ENCODE assay signal across 8 mouse cellular contexts in genomic region chr10:61451463-61451930, GRCm38 (mm10). TPM values are rescaled to one million over a fixed set of nuclear protein-coding genes. Genes with fewer than 3 reads are reported as not detected.
A peak's percentile ranks its signal among the peaks of the same experiment; 100 is the strongest.
DNase-seq lines count a peak whose midpoint lies in the region; ATAC-seq and TF ChIP-seq lines count a peak whose summit lies in the region.

No protein-coding gene starts in this region.

- 0 out of 2 replicates have a peak, but pooled peaks cover 5% of the 10 kb centered on the region for H3K9me3 ChIP-seq in heart, embryonic 13.5 days
- no peaks in the 10 kb centered on the region for H3K9me3 ChIP-seq in kidney, postnatal 0 days (replicated peaks; ENCODE audit: low read length)

- ATAC-seq in common myeloid progenitor, adult 5-6 weeks (replicated peaks; ENCODE audit: low read depth, poor library complexity, severe bottlenecking): peak; percentile 57
- ATAC-seq in heart, embryonic 13.5 days (ENCODE audit: extremely low read depth, insufficient number of reproducible peaks, low FRiP score, low TSS enrichment): no peak
- ATAC-seq in kidney, postnatal 0 days (replicated peaks; ENCODE audit: low FRiP score, low read depth): no peak

- peak overlapping the region; percentile 97 for H3K9ac ChIP-seq in heart, embryonic 13.5 days
- H3K9ac ChIP-seq in kidney, postnatal 0 days (ENCODE audit: low read depth, low read length): peak overlapping the region; percentile 93

- H3K27ac ChIP-seq in gastrocnemius, adult 2 months: peak overlapping the region; percentile 95
- H3K27ac ChIP-seq in heart, embryonic 13.5 days (replicated peaks): peak overlapping the region; percentile 84
- peak overlapping the region; percentile 90 for H3K27ac ChIP-seq in kidney, postnatal 0 days
- peak overlapping the region; percentile 80 for H3K27ac ChIP-seq in small intestine, adult 2 months (ENCODE audit: insufficient read depth, low read depth, low read length)

- no peak for TF ChIP-seq POLR2A in small intestine, adult 2 months (IDR thresholded peaks at IDR 0.05; ENCODE audit: low read depth, low read length)

- H3K4me1 ChIP-seq in heart, embryonic 13.5 days: peaks cover 51% of the 10 kb centered on the region
- peaks cover 12% of the 10 kb centered on the region; the same call in 1 of the 2 replicates for H3K4me1 ChIP-seq in kidney, postnatal 0 days (replicated peaks; ENCODE audit: insufficient read depth, low read length)
- peaks cover 20% of the 10 kb centered on the region for H3K4me1 ChIP-seq in small intestine, adult 2 months (ENCODE audit: control insufficient read depth, insufficient read depth, insufficient read length, low read length)

- peaks cover 33% of the 10 kb centered on the region for H3K36me3 ChIP-seq in heart, embryonic 13.5 days
- H3K36me3 ChIP-seq in kidney, postnatal 0 days (ENCODE audit: insufficient read depth, low read length): no peaks in the 10 kb centered on the region
- H3K36me3 ChIP-seq in small intestine, adult 2 months (ENCODE audit: control insufficient read depth, insufficient read depth, low read length): peaks cover 16% of the 10 kb centered on the region

- peak overlapping the region; percentile 95 for H3K4me2 ChIP-seq in heart, embryonic 13.5 days
- H3K4me2 ChIP-seq in kidney, postnatal 0 days (ENCODE audit: low read length): peak overlapping the region; percentile 78

- intact Hi-C loops in gastrocnemius, adult 2 months (cut with DNase I): no loop called here

- peak overlapping the region; percentile 85 for H3K4me3 ChIP-seq in gastrocnemius, adult 2 months
- H3K4me3 ChIP-seq in heart, embryonic 13.5 days: peak overlapping the region; percentile 99
- H3K4me3 ChIP-seq in kidney, postnatal 0 days (replicated peaks; ENCODE audit: low read depth, low read length): peak overlapping the region; percentile 97
- H3K4me3 ChIP-seq in small intestine, adult 2 months (ENCODE audit: low read depth, low read length): peak overlapping the region; percentile 98

- no peaks in the 10 kb centered on the region for H3K27me3 ChIP-seq in heart, embryonic 13.5 days (replicated peaks)
- no peaks in the 10 kb centered on the region for H3K27me3 ChIP-seq in kidney, postnatal 0 days (ENCODE audit: insufficient read depth, low read length)
- no peaks in the 10 kb centered on the region for H3K27me3 ChIP-seq in small intestine, adult 2 months (ENCODE audit: control insufficient read depth, insufficient read depth, low read length)

- WGBS in heart, embryonic 13.5 days: 3% methylated on average over 8 of the region's 8 CpGs
- 2% methylated on average over 8 of the region's 8 CpGs for WGBS in kidney, postnatal 0 days
- WGBS in small intestine, adult 2 months: 1% methylated on average over 8 of the region's 8 CpGs

- no peak for TF ChIP-seq CTCF in gastrocnemius, adult 2 months (IDR thresholded peaks at IDR 0.05)
- no peak for TF ChIP-seq CTCF in kidney, postnatal 0 days (IDR thresholded peaks at IDR 0.05; ENCODE audit: low read depth)
- no peak for TF ChIP-seq CTCF in small intestine, adult 2 months (IDR thresholded peaks at IDR 0.05; ENCODE audit: extremely low read depth, insufficient read length, insufficient replicate concordance, low read depth, low read length)

- DNase-seq in gastrocnemius, adult 2 months: peak; percentile 54
- DNase-seq in gastrocnemius, postnatal 25 days: no peak
- peak; percentile 78 for DNase-seq in kidney, postnatal 0 days (ENCODE audit: low spot score)
- DNase-seq in lung, postnatal 4 days: peak; percentile 46 to 48
- no peak for DNase-seq in layer of hippocampus, postnatal 25 days (ENCODE audit: extremely low spot score in 1 of 2, low spot score in 1 of 2)

RNA-seq across cellular contexts. Expression of gene Eif4ebp2, which starts 1.0 kb away (rescaled TPM):
- total RNA-seq in gastrocnemius, adult 2 months (2021): 100 to 1,000 TPM; 117 to 161 TPM
- 100 to 1,000 TPM in 1 of 2 experiments, 10 to 100 TPM in 1; 94.8 to 112 TPM for total RNA-seq in gastrocnemius, postnatal 25 days (2021)
- total RNA-seq in common myeloid progenitor, adult 5-6 weeks (2017): 17.7 and 29.8 TPM in 2 replicates
- polyA plus RNA-seq in heart, embryonic 13.5 days (2015; fragmentation: Nextera tagmentation; extraction: Ambion mirVana): 50.8 and 57.1 TPM in 2 replicates
- polyA plus RNA-seq in kidney, postnatal 0 days (2015; fragmentation: Nextera tagmentation; extraction: Ambion mirVana): 72.2 and 75.0 TPM in 2 replicates
- polyA plus RNA-seq in small intestine, adult 2 months (2012; rRNA removed): 71.2 and 131 TPM in 2 replicates
- total RNA-seq in layer of hippocampus, postnatal 25 days (2021): 10 to 100 TPM; 49.2 to 51.1 TPM

RNA-seq across cellular contexts. Expression of gene Lrrc20, which starts 24.1 kb away (rescaled TPM):
- 100 to 1,000 TPM; 133 to 164 TPM for total RNA-seq in gastrocnemius, adult 2 months (2021)
- 100 to 1,000 TPM; 114 to 132 TPM for total RNA-seq in gastrocnemius, postnatal 25 days (2021)
- 3.6 and 6.9 TPM in 2 replicates for total RNA-seq in common myeloid progenitor, adult 5-6 weeks (2017)
- polyA plus RNA-seq in heart, embryonic 13.5 days (2015; fragmentation: Nextera tagmentation; extraction: Ambion mirVana): 12.1 and 13.2 TPM in 2 replicates
- polyA plus RNA-seq in kidney, postnatal 0 days (2015; fragmentation: Nextera tagmentation; extraction: Ambion mirVana): 5.7 and 6.4 TPM in 2 replicates
- 6.0 and 7.4 TPM in 2 replicates for polyA plus RNA-seq in small intestine, adult 2 months (2012; rRNA removed)
- 10 to 100 TPM; 19.8 to 22.9 TPM for total RNA-seq in layer of hippocampus, postnatal 25 days (2021)

RNA-seq across cellular contexts. Expression of gene Nodal, which starts 33.7 kb away (rescaled TPM):
- total RNA-seq in gastrocnemius, adult 2 months (2021): under 1 TPM in 1 of 2 experiments, not detected in 1; 0.15 TPM
- not detected for total RNA-seq in gastrocnemius, postnatal 25 days (2021)
- total RNA-seq in common myeloid progenitor, adult 5-6 weeks (2017): not detected in 2 replicates
- polyA plus RNA-seq in heart, embryonic 13.5 days (2015; fragmentation: Nextera tagmentation; extraction: Ambion mirVana): 0.09 TPM in 1 of 2 replicates, not detected in the other
- 0.36 and 0.45 TPM in 2 replicates for polyA plus RNA-seq in kidney, postnatal 0 days (2015; fragmentation: Nextera tagmentation; extraction: Ambion mirVana)
- 0.13 TPM in 1 of 2 replicates, not detected in the other for polyA plus RNA-seq in small intestine, adult 2 months (2012; rRNA removed)
- total RNA-seq in layer of hippocampus, postnatal 25 days (2021): under 1 TPM; 0.25 to 0.28 TPM

Comparison
In these comparisons a context has a peak if more than half of its experiments do, and no peak if none do; other contexts are left out.
1. DNase-seq: peak in gastrocnemius, adult 2 months (single experiment), kidney, postnatal 0 days (single experiment) and lung, postnatal 4 days (2 of 2); none in gastrocnemius, postnatal 25 days (single experiment) and layer of hippocampus, postnatal 25 days (0 of 2).
2. RNA of gene Lrrc20, which starts 24.1 kb away (total RNA-seq): 133 to 164 TPM in gastrocnemius, adult 2 months and 114 to 132 TPM in gastrocnemius, postnatal 25 days; 19.8 to 22.9 TPM in layer of hippocampus, postnatal 25 days and 3.6 to 6.9 TPM in common myeloid progenitor, adult 5-6 weeks; every median in the first group is over 4 times any median in the second.
3. Peak in every context shown above with its lines, with median percentiles within 50 percentile points of each other: H3K27ac ChIP-seq and H3K4me3 ChIP-seq.